Mouse (Mus musculus) MEL (cell line): ENCODE data around the gene Cdh16. TPM values are rescaled to one million over a fixed set of nuclear protein-coding genes. Genes with fewer than 3 reads are reported as not detected.

ENCODE experiments used
- DNase-seq: peaks from one replicate; pipeline ENCODE4 v3.0.0; 2011; ENCODE audit warnings: low read depth, low spot score
- H3K27ac ChIP-seq: 2 replicates; pipeline ENCODE4 v1.5.1; 2012; ENCODE audit warnings: low read depth, mild to moderate bottlenecking, control low read depth, low read length, moderate library complexity; ENCODE audit not compliant: control insufficient read depth
- H3K27me3 ChIP-seq, 2 experiments: fragments of 150-350 bp in 1 of 2; sonication (generic) in 1 of 2; 2 replicates each; pipeline ENCODE4 v1.6.1; 2012; ENCODE audit warnings: low read length in 2 of 2, mild to moderate bottlenecking in 2 of 2, improper control_type of control experiment in 1 of 2, moderate library complexity in 1 of 2; ENCODE audit not compliant: insufficient read depth in 2 of 2, control insufficient read depth in 1 of 2
- H3K36me3 ChIP-seq, 2 experiments: 2 replicates each; pipeline ENCODE4 v1.6.1; 2012 to 2014; ENCODE audit warnings: low read length in 2 of 2, improper control_type of control experiment in 1 of 2, inconsistent platforms in 1 of 2, mild to moderate bottlenecking in 1 of 2; ENCODE audit not compliant: insufficient read depth in 2 of 2, control insufficient read depth in 1 of 2
- H3K4me1 ChIP-seq, 2 experiments: fragments of 150-350 bp in 1 of 2; sonication (generic) in 1 of 2; 2 replicates each; pipeline ENCODE4 v1.6.1; 2012; ENCODE audit warnings: low read length in 2 of 2, improper control_type of control experiment in 1 of 2, mild to moderate bottlenecking in 1 of 2; ENCODE audit not compliant: insufficient read depth in 2 of 2, control insufficient read depth in 1 of 2
- H3K4me3 ChIP-seq, 2 experiments: fragments of 150-350 bp in 1 of 2; sonication (generic) in 1 of 2; 2 replicates each; pipeline ENCODE4 v1.5.1; 2012; ENCODE audit warnings: low read depth in 2 of 2, low read length in 2 of 2, mild to moderate bottlenecking in 2 of 2, moderate library complexity in 2 of 2, control low read depth in 1 of 2, improper control_type of control experiment in 1 of 2; ENCODE audit not compliant: control insufficient read depth in 1 of 2, insufficient read depth in 1 of 2
- H3K79me2 ChIP-seq: 2 replicates; pipeline ENCODE4 v1.6.1; 2012; ENCODE audit warnings: mild to moderate bottlenecking, low read length, moderate library complexity; ENCODE audit not compliant: control insufficient read depth, poor library complexity, insufficient read depth
- H3K9ac ChIP-seq: 2 replicates; pipeline ENCODE4 v1.6.1; 2012; ENCODE audit warnings: low read depth, mild to moderate bottlenecking, control low read depth, low read length, moderate library complexity; ENCODE audit not compliant: control insufficient read depth, poor library complexity, severe bottlenecking
- H3K9me3 ChIP-seq: fragments of 150-350 bp; sonication (generic); replicated peaks from 2 replicates; pipeline ENCODE4 v1.6.1; 2012; ENCODE audit warnings: mild to moderate bottlenecking, low read length, improper control_type of control experiment, moderate library complexity; ENCODE audit not compliant: insufficient read depth
- BHLHE40 ChIP-seq: IDR thresholded peaks from 2 replicates; pipeline ENCODE4 v1.6.1; 2012; ENCODE audit warnings: low read depth, mild to moderate bottlenecking, inconsistent platforms, low read length, improper control_type of control experiment, borderline replicate concordance
- CHD1 ChIP-seq: IDR thresholded peaks from 2 replicates; pipeline ENCODE4 v1.6.1; 2012; ENCODE audit warnings: low read depth, mild to moderate bottlenecking, inconsistent platforms, low read length, improper control_type of control experiment
- CHD2 ChIP-seq: IDR thresholded peaks from 2 replicates; pipeline ENCODE4 v1.6.1; 2011; ENCODE audit warnings: low read length, improper control_type of control experiment
- CTCF ChIP-seq, 3 experiments: IDR thresholded peaks in 2 of 3; conservative IDR thresholded peaks in 1 of 3; 2 replicates each; pipeline ENCODE4 v1.5.1; 2011 to 2012; ENCODE audit warnings: low read length in 3 of 3, low read depth in 2 of 3, mild to moderate bottlenecking in 2 of 3, improper control_type of control experiment in 1 of 3, inconsistent platforms in 1 of 3, mixed read lengths in 1 of 3, moderate library complexity in 1 of 3; ENCODE audit not compliant: control insufficient read depth in 1 of 3, insufficient read depth in 1 of 3, poor library complexity in 1 of 3, severe bottlenecking in 1 of 3
- E2F4 ChIP-seq: IDR thresholded peaks from 2 replicates; pipeline ENCODE4 v1.6.1; 2011; ENCODE audit warnings: low read depth, low read length, improper control_type of control experiment, borderline replicate concordance
- EP300 ChIP-seq, 2 experiments: IDR thresholded peaks; 2 replicates each; pipeline ENCODE4 v1.6.1; 2011; ENCODE audit warnings: improper control_type of control experiment in 2 of 2, low read length in 2 of 2, low read depth in 1 of 2, mild to moderate bottlenecking in 1 of 2
- ETS1 ChIP-seq: IDR thresholded peaks from 2 replicates; pipeline ENCODE4 v1.6.1; 2012; ENCODE audit warnings: low read depth, mild to moderate bottlenecking, inconsistent platforms, low read length, improper control_type of control experiment, moderate library complexity
- GATA1 ChIP-seq: IDR thresholded peaks from 2 replicates; pipeline ENCODE4 v1.6.1; 2011; ENCODE audit warnings: low read depth, low read length, improper control_type of control experiment
- HCFC1 ChIP-seq: IDR thresholded peaks from 2 replicates; pipeline ENCODE4 v1.6.1; 2012; ENCODE audit warnings: low read depth, mild to moderate bottlenecking, inconsistent platforms, low read length, improper control_type of control experiment, moderate library complexity
- JUND ChIP-seq: IDR thresholded peaks from 2 replicates; pipeline ENCODE4 v1.6.1; 2011; ENCODE audit warnings: low read depth, mild to moderate bottlenecking, improper control_type of control experiment, low read length
- MEF2A ChIP-seq: IDR thresholded peaks from 2 replicates; pipeline ENCODE4 v1.6.1; 2014; ENCODE audit warnings: low read depth, mild to moderate bottlenecking, inconsistent platforms, low read length, improper control_type of control experiment; ENCODE audit not compliant: poor library complexity, insufficient replicate concordance, severe bottlenecking; ENCODE audit errors: extremely low read depth
- MXI1 ChIP-seq: IDR thresholded peaks from 2 replicates; pipeline ENCODE4 v1.6.1; 2011; ENCODE audit warnings: mild to moderate bottlenecking, low read depth, low read length, improper control_type of control experiment
- MYB ChIP-seq: IDR thresholded peaks from 2 replicates; pipeline ENCODE4 v1.6.1; 2011; ENCODE audit warnings: mild to moderate bottlenecking, low read depth, low read length, improper control_type of control experiment
- NRF1 ChIP-seq: IDR thresholded peaks from 2 replicates; pipeline ENCODE4 v1.6.1; 2014; ENCODE audit warnings: low read depth, mild to moderate bottlenecking, inconsistent platforms, low read length, improper control_type of control experiment, moderate library complexity; ENCODE audit not compliant: poor library complexity, insufficient read depth, severe bottlenecking
- POLR2A ChIP-seq, 2 experiments: IDR thresholded peaks; 2 replicates each; pipeline ENCODE4 v1.6.1; 2011 to 2012; ENCODE audit warnings: low read length in 2 of 2, mild to moderate bottlenecking in 2 of 2, control low read depth in 1 of 2, improper control_type of control experiment in 1 of 2, low read depth in 1 of 2, moderate library complexity in 1 of 2; ENCODE audit not compliant: control insufficient read depth in 1 of 2, insufficient read depth in 1 of 2, poor library complexity in 1 of 2
- POLR2AphosphoS2 ChIP-seq: IDR thresholded peaks from 2 replicates; pipeline ENCODE4 v1.6.1; 2011; ENCODE audit warnings: low read length, improper control_type of control experiment
- POLR2AphosphoS5 ChIP-seq: IDR thresholded peaks from 2 replicates; pipeline ENCODE4 v1.6.1; 2012; ENCODE audit warnings: low read depth, borderline replicate concordance, mild to moderate bottlenecking, inconsistent platforms, low read length, moderate library complexity, mixed read lengths
- RAD21 ChIP-seq: IDR thresholded peaks from 2 replicates; pipeline ENCODE4 v1.6.1; 2011; ENCODE audit warnings: mild to moderate bottlenecking, low read depth, low read length, improper control_type of control experiment
- RCOR1 ChIP-seq: IDR thresholded peaks from 2 replicates; pipeline ENCODE4 v1.6.1; 2012; ENCODE audit warnings: low read depth, mild to moderate bottlenecking, inconsistent platforms, low read length, improper control_type of control experiment
- SMC3 ChIP-seq: IDR thresholded peaks from 2 replicates; pipeline ENCODE4 v1.6.1; 2011; ENCODE audit warnings: low read depth, low read length, improper control_type of control experiment
- TBP ChIP-seq: IDR thresholded peaks from 2 replicates; pipeline ENCODE4 v1.8.0; 2011; ENCODE audit warnings: low read depth, low read length, improper control_type of control experiment
- USF2 ChIP-seq, 2 experiments: IDR thresholded peaks; 2 replicates each; pipeline ENCODE4 v1.6.1; 2011 to 2012; ENCODE audit warnings: improper control_type of control experiment in 2 of 2, low read length in 2 of 2, borderline replicate concordance in 1 of 2, inconsistent platforms in 1 of 2, low read depth in 1 of 2, mild to moderate bottlenecking in 1 of 2; ENCODE audit not compliant: insufficient read depth in 1 of 2
- ZKSCAN1 ChIP-seq: IDR thresholded peaks from 2 replicates; pipeline ENCODE4 v1.6.1; 2012; ENCODE audit warnings: low read depth, mild to moderate bottlenecking, inconsistent platforms, low read length, improper control_type of control experiment, moderate library complexity
- ZMIZ1 ChIP-seq: IDR thresholded peaks from 2 replicates; pipeline ENCODE4 v1.6.1; 2012; ENCODE audit warnings: low read depth, mild to moderate bottlenecking, inconsistent platforms, low read length, improper control_type of control experiment, moderate library complexity
- ZNF384 ChIP-seq: IDR thresholded peaks from 2 replicates; pipeline ENCODE4 v1.6.1; 2012; ENCODE audit warnings: low read depth, mild to moderate bottlenecking, inconsistent platforms, low read length, improper control_type of control experiment
- polyA plus RNA-seq, 2 experiments: library from polyadenylated mRNA; stranded (reverse) in 1 of 2; unstranded in 1 of 2; fragments of >175 nt in 1 of 2; fragments of >200 nt in 1 of 2; gene quantifications; 2 replicates each; pipeline versions ENCODE4 v1.2.1 to v1.2.4; 2012; ENCODE audit warnings: low replicate concordance in 2 of 2, low read depth in 1 of 2; ENCODE audit not compliant: insufficient read length in 2 of 2, insufficient read depth in 1 of 2, missing spikeins in 1 of 2
- total RNA-seq: library from RNA; depleted of rRNA; stranded (reverse); fragments of 300-350 nt; gene quantifications from 2 replicates; pipeline ENCODE4 v1.2.3, GENCODE M21; 2012

The Cdh16 gene
- total and polyA plus RNA-seq, 3 experiments, result 0.45 TPM; not detected in 2

GRCm38 (mm10) chr8:104593536-104594325 is 30.5 kb downstream of the Cdh16 start:
- Histone ChIP-seq H3K9me3 (no peaks in the 10 kb centered on the region), H3K27me3 (no peaks in the 10 kb centered on the region), H3K4me1 (peaks cover 15 to 32% of the 10 kb centered on the region in 2 experiments), H3K79me2 (peaks cover 38% of the 10 kb centered on the region), H3K36me3 (peaks cover 0 to 42% of the 10 kb centered on the region in 2 experiments; a peak in 2 of 4 replicates), H3K27ac (no peak overlapping the region)
- DNase-seq, result no peak
- TF ChIP-seq TBP (no peak), ZMIZ1 (no peak), ETS1 (no peak), CHD1 (no peak), JUND (no peak), USF2 (IDR thresholded peaks at IDR 0.05; ENCODE audit: borderline replicate concordance in 1 of 2, insufficient read depth in 1 of 2, low read depth in 1 of 2, low read length in 2 of 2) (no peak), GATA1 (no peak), RAD21 (no peak), POLR2AphosphoS5 (no peak), MXI1 (no peak), SMC3 (no peak), CTCF (IDR thresholded peaks at IDR 0.05 in 2 of 3, conservative IDR thresholded peaks at IDR 0.05 in 1 of 3; ENCODE audit: control insufficient read depth in 1 of 3, insufficient read depth in 1 of 3, low read depth in 2 of 3, low read length in 3 of 3, poor library complexity in 1 of 3, severe bottlenecking in 1 of 3) (no peak), RCOR1 (no peak), ZNF384 (no peak), POLR2A (IDR thresholded peaks at IDR 0.05; ENCODE audit: control insufficient read depth in 1 of 2, insufficient read depth in 1 of 2, low read depth in 1 of 2, low read length in 2 of 2, poor library complexity in 1 of 2) (no peak), HCFC1 (no peak), EP300 (IDR thresholded peaks at IDR 0.05; ENCODE audit: low read depth in 1 of 2, low read length in 2 of 2) (no peak), CHD2 (no peak)
- TF ChIP-seq, all 39 proteins: peak for 0
- no peak overlapping the region for H3K9ac ChIP-seq
- no peak overlapping the region for H3K4me3 ChIP-seq

DNA sequence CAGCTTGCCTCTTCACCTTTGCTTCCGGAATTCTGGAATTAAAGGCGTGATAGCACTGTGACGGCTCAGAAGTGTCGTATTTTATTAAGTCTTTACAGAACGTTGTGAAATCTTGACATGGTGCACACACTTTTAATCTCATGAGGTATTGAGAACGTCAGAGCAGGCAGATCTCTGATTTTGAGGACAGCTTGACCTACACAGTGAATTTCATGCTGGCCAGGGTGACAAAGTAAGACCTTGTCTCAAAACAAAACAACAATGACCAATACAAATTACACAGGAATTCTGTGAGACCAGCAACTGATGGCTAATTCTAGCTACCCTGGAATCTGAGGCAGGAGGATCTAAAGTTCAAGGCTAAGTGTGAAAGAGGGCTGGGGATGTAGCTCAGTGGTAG is 31.6 kb downstream of the Cdh16 start:
- no peak for DNase-seq
- H3K27ac ChIP-seq, result no peak overlapping the region
- TF ChIP-seq MYB (no peak), ZKSCAN1 (no peak), POLR2AphosphoS5 (no peak), E2F4 (no peak), CHD1 (no peak), ZNF384 (no peak), RCOR1 (no peak), POLR2AphosphoS2 (no peak), USF2 (IDR thresholded peaks at IDR 0.05; ENCODE audit: borderline replicate concordance in 1 of 2, insufficient read depth in 1 of 2, low read depth in 1 of 2, low read length in 2 of 2) (no peak), MEF2A (no peak), BHLHE40 (no peak), NRF1 (no peak), ETS1 (no peak)
- peak overlapping the region; percentile 77 for H3K9ac ChIP-seq
- H3K79me2 ChIP-seq, result peaks cover 38% of the 10 kb centered on the region
- H3K27me3 ChIP-seq, result no peaks in the 10 kb centered on the region
- H3K9me3 ChIP-seq, result no peaks in the 10 kb centered on the region
- peak overlapping the region in 1 of 2 experiments; percentile 93; a peak in 1 of 4 replicates for H3K4me3 ChIP-seq
- peaks cover 0 to 42% of the 10 kb centered on the region in 2 experiments; a peak in 2 of 4 replicates for H3K36me3 ChIP-seq
- peaks cover 15 to 32% of the 10 kb centered on the region in 2 experiments for H3K4me1 ChIP-seq
